Mouse (Mus musculus): ENCODE results near the gene Tor1aip2.

DNA sequence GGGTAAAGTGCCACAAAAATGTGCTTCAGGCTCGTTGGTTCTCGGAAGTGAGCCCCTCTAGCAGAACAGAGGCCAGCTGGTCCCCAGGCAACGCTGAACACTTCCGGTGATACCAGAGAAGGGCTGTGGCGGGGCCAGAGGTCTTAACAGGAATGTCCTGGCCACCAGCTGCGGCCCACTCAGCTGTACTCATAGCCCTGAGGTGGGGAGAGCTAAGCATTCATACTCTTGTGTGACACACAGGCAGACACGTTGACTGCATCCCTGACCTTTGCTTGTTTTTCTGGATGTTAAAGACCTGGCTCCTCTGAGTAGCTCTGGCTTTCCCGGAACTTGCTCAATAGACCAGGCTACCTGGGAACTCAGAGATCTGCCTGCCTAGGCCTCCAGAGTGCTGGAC is 39.4 kb downstream of the Tor1aip2 start:
- no peak for TF ChIP-seq CTCF (IDR thresholded peaks at IDR 0.05; ENCODE audit: insufficient read depth, low read depth, low read length)
- no peak for TF ChIP-seq POLR2A (IDR thresholded peaks at IDR 0.05; ENCODE audit: insufficient read depth, low read depth, low read length)

All from olfactory bulb, adult 2 months (tissue).